Mouse (Mus musculus): Measurements from ENCODE around the gene Rffl. TPM values are rescaled to one million over a fixed set of nuclear protein-coding genes. Genes with fewer than 3 reads are reported as not detected.

Gene Rffl
- total RNA-seq (2023): 18.6 TPM

GRCm38 (mm10) chr11:82871031-82871446 lies at the start of gene Rffl:
TSS of gene Rffl (minus strand) at chr11:82871210.

GRCm38 (mm10) chr11:82910250-82910649 lies 39.2 kb upstream of the Rffl start, which contains the start of gene Unc45b:
TSS of gene Unc45b (plus strand) at chr11:82910550.

GRCm38 (mm10) chr11:82907651-82908607 lies 36.9 kb upstream of the Rffl start, which contains the start of gene Nle1:
TSS of gene Nle1 (minus strand) at chr11:82908411.

GRCm38 (mm10) chr11:82891936-82892335 lies 20.9 kb upstream of the Rffl start, which contains the start of gene Fndc8:
TSS of gene Fndc8 (plus strand) at chr11:82892124.

GRCm38 (mm10) chr11:82890342-82890762 lies 19.3 kb upstream of the Rffl start, which contains the start of gene Rad51d:
TSS of gene Rad51d (minus strand) at chr11:82890614.

GRCm38 (mm10) chr11:82780983-82781903 lies 89.8 kb downstream of the Rffl start, which contains the start of gene Lig3:
TSS of gene Lig3 (plus strand) at chr11:82781108.

GRCm38 (mm10) chr11:82763742-82764437 lies 107.1 kb downstream of the Rffl start, which contains the start of the genes Cct6b and Zfp830:
TSS of gene Cct6b (minus strand) at chr11:82764321.
TSS of gene Zfp830 (plus strand) at chr11:82764345.

Other genes with a start within 250 kb of the Rffl start
- 0.77 TPM for gene Cct6b, start 106.9 kb downstream of the Rffl start, total RNA-seq (2023)
- 34.8 TPM for gene Zfp830, start 106.9 kb downstream of the Rffl start, total RNA-seq (2023)
- 42.7 TPM for gene Lig3, start 90.1 kb downstream of the Rffl start, total RNA-seq (2023)
- 18.7 TPM for gene Rad51d, start 19.4 kb upstream of the Rffl start, total RNA-seq (2023)
- not detected for gene Fndc8, start 20.9 kb upstream of the Rffl start, total RNA-seq (2023)
- gene Nle1, start 37.2 kb upstream of the Rffl start, total RNA-seq (2023): 103 TPM
- gene Unc45b, start 39.3 kb upstream of the Rffl start, total RNA-seq (2023): not detected
- 40.9 TPM for gene Slfn5, start 80.1 kb upstream of the Rffl start, total RNA-seq (2023)
- 18.4 TPM for gene Slfn9, start 120.6 kb upstream of the Rffl start, total RNA-seq (2023)
- gene Slfn8, start 149.6 kb upstream of the Rffl start, total RNA-seq (2023): 48.4 TPM
- gene Slfn2, start 193.9 kb upstream of the Rffl start, total RNA-seq (2023): 134 TPM
- 97.2 TPM for gene Slfn1, start 245.6 kb upstream of the Rffl start, total RNA-seq (2023)